Mouse (Mus musculus): ENCODE measurements around the gene Trp53rka. TPM values are rescaled to one million over a fixed set of nuclear protein-coding genes. Genes with fewer than 3 reads are reported as not detected.

The Trp53rka gene
- polyA plus RNA-seq, 3 experiments from 2014 or later, result 3.5 to 5.0 (median 4.3) TPM

DNA sequence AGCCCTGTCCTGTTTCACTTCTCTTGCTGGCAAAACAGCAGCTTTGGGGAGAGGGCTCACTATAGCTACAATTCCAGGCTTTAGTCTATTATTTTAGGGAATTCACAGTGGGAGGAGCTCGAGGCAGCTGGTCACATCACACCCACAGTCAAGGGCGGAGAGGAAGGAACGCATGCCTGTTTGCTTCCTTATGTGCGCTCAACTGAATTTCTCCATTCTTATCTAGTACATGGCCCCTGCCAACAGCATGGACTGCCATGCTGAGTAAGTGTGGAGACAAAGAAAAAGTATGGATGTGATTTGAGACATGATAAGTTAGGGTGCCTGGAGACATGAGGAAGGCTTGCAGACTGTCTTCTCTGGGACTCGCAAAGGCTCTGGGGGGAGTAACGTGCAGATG, 9.0 kb downstream of the Trp53rka start:
- no peak for ATAC-seq

DNA sequence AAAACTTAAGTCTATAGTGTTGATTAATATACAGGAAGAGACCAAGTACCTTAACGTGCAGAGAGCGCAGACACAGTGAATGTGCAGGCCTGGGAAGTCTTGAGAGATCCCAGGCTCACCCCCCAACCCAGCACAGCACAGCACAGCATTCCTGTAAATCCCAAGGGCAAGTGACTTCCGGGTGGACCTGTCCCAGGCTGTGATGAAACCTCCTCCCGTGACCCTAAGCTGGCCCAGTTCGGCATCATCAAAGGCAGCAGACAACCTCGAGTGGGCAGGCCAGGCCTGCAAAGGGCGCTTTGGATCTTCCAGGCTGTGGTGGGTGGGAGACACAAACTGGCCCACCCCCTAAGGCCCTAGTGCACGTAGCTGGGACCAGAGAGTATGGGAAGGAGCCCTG, 11.1 kb downstream of the Trp53rka start:
- ATAC-seq, result no peak

GRCm38 (mm10) chr2:165475850-165476249, 17.3 kb downstream of the Trp53rka start:
- ATAC-seq, result no peak

GRCm38 (mm10) chr2:165475412-165475811, 17.7 kb downstream of the Trp53rka start:
- ATAC-seq, result no peak

DNA sequence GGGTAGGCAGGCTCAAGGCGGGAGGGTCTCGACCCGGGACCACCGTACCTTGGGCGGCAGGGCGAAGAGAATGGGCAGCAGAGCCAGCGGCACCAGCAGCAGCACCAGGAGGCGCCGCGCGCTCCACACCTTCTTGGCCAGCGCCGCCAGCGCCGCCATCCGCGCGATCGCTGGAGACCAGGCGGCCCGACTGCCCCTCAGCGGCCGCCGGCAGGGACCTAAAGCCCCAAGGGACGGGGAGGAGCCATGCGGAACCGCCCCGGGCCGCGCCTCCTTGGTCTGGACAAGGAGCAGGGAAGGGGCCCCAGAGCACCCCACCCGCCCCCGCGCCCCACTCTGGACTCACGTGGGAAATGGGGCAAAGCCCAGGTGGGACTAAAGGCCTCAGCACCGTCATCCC, 20.1 kb downstream of the Trp53rka start, which contains the start of gene Slc13a3:
Slc13a3 (minus strand) TSS at position 228 of the 400 bp plus-strand sequence.
- no peak for ATAC-seq

- no peak for ATAC-seq
These were observed 21.2 kb downstream of the Trp53rka start for GRCm38 (mm10) chr2:165471943-165472342.

DNA sequence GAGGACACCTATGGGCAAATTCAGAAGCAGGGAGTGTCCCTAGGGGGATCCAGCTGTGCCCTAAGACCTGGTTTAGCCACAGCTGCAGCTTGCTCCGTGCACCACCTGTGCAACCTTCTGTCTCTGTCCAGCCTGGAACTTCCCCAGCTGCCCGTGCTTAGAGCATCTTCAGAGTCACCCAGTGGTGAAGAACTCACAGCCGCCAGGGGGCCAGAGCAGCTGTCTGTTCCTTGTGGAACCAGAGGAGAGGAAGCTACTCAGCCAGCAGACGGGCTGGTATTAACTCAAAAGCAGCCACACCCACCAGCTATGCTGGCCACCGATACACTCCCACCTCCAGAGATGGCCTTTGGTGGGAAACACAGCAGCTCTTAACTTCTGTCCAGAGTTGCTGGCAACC, 23.0 kb downstream of the Trp53rka start:
- no peak for ATAC-seq

GRCm38 (mm10) chr2:165467824-165468452, 25.2 kb downstream of the Trp53rka start:
- ATAC-seq, result no peak

- no peak for ATAC-seq
These were observed 33.5 kb downstream of the Trp53rka start for GRCm38 (mm10) chr2:165459663-165460062.

DNA sequence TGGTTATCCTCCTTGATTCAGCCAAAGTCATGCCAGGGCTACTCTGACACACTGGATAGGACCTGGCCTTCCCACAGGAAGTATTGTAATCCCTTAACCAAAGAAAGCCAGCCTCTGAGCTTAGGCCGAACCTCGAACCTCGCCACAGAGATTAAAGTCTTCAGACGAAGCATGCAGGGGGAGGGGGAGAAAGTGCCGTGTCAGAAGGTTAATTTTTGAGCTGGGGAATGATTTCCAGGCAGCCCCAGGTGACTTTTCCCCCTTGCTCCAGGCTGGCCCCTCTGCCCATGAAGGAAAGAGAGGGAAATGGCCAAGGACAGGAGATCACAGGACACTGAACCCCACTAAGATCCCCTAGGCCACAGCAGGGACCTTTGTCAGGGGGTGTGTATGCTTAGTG, 34.9 kb downstream of the Trp53rka start:
- no peak for ATAC-seq

GRCm38 (mm10) chr2:165456710-165457109, 36.4 kb downstream of the Trp53rka start:
- no peak for ATAC-seq

DNA sequence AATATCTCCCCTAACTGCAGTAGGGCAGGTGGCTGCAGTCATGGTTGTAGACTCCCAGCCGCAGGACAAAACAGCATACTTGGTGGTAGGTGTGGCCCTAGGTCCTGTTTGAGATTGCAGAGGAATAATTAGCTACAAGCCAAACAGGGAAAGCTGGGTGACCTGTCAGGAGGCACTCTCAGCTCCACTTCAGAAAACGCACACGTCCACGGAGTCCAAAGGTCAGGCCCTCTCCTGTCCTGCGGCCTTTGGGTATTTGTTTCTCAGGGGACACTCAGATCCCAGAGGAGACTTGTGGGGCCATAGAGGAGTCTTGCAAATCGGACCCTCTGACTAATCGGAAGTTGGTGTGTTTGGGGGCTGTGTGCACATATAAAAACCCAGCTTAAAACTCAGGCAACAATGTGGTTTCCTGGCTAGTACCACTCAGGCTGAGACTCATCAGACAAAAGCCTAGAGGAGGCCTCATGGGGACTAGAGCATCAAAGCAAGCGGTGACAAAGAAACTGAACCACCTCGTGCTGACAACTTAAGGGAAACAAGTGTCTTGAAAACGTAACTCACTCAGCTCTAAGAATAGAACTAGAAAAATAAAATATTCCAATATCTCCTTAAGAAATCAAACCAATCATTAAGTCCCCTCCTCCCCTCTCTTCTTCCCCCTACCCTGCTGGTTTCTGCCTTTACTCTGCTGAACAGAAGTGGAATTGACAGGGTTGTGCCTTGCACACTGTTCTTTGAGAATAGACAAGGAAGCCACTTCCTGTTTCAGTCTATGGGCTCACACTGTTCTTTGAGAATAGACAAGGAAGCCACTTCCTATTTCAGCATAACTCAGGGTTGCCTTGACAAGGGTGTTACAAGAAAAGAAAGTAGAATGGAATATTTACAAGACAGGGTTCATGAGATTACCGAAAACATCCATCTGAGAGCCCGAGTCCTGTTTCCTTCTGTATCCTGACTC, 40.1 kb downstream of the Trp53rka start:
- peak; percentile 92 for ATAC-seq

- no peak for ATAC-seq
These were observed 44.6 kb downstream of the Trp53rka start for GRCm38 (mm10) chr2:165448475-165448874.

DNA sequence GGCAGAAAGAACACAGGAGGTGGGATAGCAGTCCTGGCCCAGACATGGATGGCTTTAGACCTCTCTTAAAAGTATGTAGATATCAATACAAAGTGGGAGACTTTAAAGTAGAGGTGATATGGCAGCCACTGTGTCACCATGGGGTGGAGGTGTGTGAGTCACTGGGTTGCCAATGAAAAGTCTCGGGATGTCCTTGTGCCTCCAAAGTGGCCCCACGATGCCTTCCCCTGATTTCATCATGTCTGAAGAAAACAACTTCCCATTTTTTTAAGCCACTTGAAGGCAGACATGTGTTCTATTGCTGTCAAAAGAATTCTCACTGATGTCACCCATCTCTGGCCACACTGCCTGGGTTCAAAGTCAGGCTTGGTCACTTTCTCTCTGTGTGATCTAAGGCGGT, 48.3 kb downstream of the Trp53rka start:
- no peak for ATAC-seq

DNA sequence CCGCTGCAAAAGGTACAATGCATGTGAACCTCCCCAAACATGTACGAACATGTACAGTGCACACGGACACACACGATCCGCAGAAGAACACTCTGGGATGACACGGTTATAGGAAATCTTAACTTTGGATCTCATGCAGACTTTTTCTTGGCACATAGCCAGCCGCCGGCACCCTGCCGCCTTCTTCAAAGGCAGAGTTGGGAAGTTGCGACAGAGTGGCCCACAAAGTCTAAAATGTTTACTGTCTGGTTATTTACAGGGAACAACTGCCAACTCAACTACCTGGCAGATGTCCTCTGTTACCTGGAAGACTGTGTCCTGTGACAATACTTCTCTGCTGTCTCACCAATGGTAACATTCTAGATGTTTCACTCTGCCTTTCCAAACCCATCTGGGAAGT, 50.1 kb downstream of the Trp53rka start:
- ATAC-seq, result no peak

- ATAC-seq, result no peak
These were observed 51.5 kb downstream of the Trp53rka start for GRCm38 (mm10) chr2:165441613-165442012.

Other genes starting within 250 kb of the Trp53rka start
- 10 to 100 TPM; 36.4 to 44.9 (median 44.1) TPM for gene Slc35c2, start 205.5 kb downstream of the Trp53rka start, polyA plus RNA-seq (2017; shearing (Covaris generic))
- 10 to 100 TPM; 36.8 to 43.5 (median 42.5) TPM for gene Elmo2, start 166.8 kb downstream of the Trp53rka start, polyA plus RNA-seq (2017; shearing (Covaris generic))
- gene Zfp663, start 124.6 kb downstream of the Trp53rka start, polyA plus RNA-seq (2017; shearing (Covaris generic)), result not detected
- gene Zfp334, start 105.1 kb downstream of the Trp53rka start, polyA plus RNA-seq (2017; shearing (Covaris generic)), result not detected
- not detected for gene Ocstamp, start 92.9 kb downstream of the Trp53rka start, polyA plus RNA-seq (2017; shearing (Covaris generic))
- gene Slc13a3, start 20.1 kb downstream of the Trp53rka start, polyA plus RNA-seq (2017; shearing (Covaris generic)), result not detected
- gene Slc2a10, start 10.5 kb upstream of the Trp53rka start, polyA plus RNA-seq (2017; shearing (Covaris generic)), result not detected
- 10 to 100 TPM in 2 of 3 experiments, 1 to 10 TPM in 1; 4.5 to 17.0 (median 13.2) TPM for gene Eya2, start 101.7 kb upstream of the Trp53rka start, polyA plus RNA-seq (2017; shearing (Covaris generic))